Mouse (Mus musculus): ENCODE measurements around the gene Ttll9.

- TF ChIP-seq CTCF (IDR thresholded peaks at IDR 0.05; ENCODE audit: extremely low read depth, insufficient read length, insufficient replicate concordance, low read depth, low read length) (no peak), POLR2A (IDR thresholded peaks at IDR 0.05; ENCODE audit: low read depth, low read length) (no peak)
These were observed at the start of gene Ttll9 for GRCm38 (mm10) chr2:152962091-152962793.
